Mouse (Mus musculus): ENCODE data around the gene B230217C12Rik. TPM values are rescaled to one million over a fixed set of nuclear protein-coding genes. Genes with fewer than 3 reads are reported as not detected.
A peak's percentile ranks its signal among the peaks of the same experiment; 100 is the strongest.

The B230217C12Rik gene
- polyA plus RNA-seq, 1 experiment from 2014 or later: 4.1 TPM

GRCm38 (mm10) chr11:97813085-97813484 lies 27.5 kb upstream of the B230217C12Rik start:
- Histone ChIP-seq H3K9ac (ENCODE audit: low read depth, low read length) (peak overlapping the region; percentile 59; the same call in 1 of the 2 replicates), H3K27ac (ENCODE audit: low read length) (peak overlapping the region; percentile 89), H3K4me1 (ENCODE audit: control insufficient read depth, insufficient read depth, low read length) (peaks cover 86% of the 10 kb centered on the region), H3K9me3 (ENCODE audit: control insufficient read depth, low read length) (no peaks in the 10 kb centered on the region), H3K36me3 (ENCODE audit: control insufficient read depth, insufficient read depth, low read length) (peaks cover 6% of the 10 kb centered on the region), H3K4me2 (ENCODE audit: low read depth, low read length) (no peak overlapping the region), H3K27me3 (replicated peaks; ENCODE audit: control insufficient read depth, insufficient read depth, low read length) (no peaks in the 10 kb centered on the region), H3K4me3 (ENCODE audit: low read length) (no peak overlapping the region)
- ATAC-seq: peak; percentile 41
- 28% methylated on average over 7 of the region's 7 CpGs for WGBS

GRCm38 (mm10) chr11:97813746-97814515 lies 26.6 kb upstream of the B230217C12Rik start:
- peaks cover 86% of the 10 kb centered on the region for H3K4me1 ChIP-seq (ENCODE audit: control insufficient read depth, insufficient read depth, low read length)
- H3K9ac ChIP-seq (ENCODE audit: low read depth, low read length): no peak overlapping the region
- 66% methylated on average over 17 of the region's 17 CpGs for WGBS
- H3K36me3 ChIP-seq (ENCODE audit: control insufficient read depth, insufficient read depth, low read length): peaks cover 6% of the 10 kb centered on the region
- H3K9me3 ChIP-seq (ENCODE audit: control insufficient read depth, low read length): no peaks in the 10 kb centered on the region
- ATAC-seq: no peak
- no peaks in the 10 kb centered on the region for H3K27me3 ChIP-seq (replicated peaks; ENCODE audit: control insufficient read depth, insufficient read depth, low read length)
- H3K27ac ChIP-seq (ENCODE audit: low read length): peak overlapping the region; percentile 89
- no peak overlapping the region for H3K4me3 ChIP-seq (ENCODE audit: low read length)
- H3K4me2 ChIP-seq (ENCODE audit: low read depth, low read length): no peak overlapping the region

DNA sequence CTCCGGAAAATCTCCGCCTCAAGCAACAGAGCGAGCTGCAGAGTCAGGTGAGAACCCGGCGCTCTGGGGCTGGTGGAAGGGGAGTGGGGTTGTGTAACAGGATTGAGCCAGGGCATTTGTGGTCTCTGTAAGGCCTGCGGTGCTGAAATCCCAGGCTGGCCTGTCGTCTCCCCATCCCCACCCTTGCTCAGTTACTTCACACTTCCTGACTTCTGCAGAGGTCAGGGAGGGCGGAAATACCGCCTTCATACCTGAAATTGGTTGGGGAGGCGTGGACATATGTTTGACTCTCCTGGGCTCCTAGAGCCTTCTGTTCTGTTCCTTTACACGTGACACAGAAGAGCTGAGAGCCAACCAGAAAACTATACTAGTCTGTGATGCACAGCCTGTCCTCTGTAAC lies 24.8 kb upstream of the B230217C12Rik start:
- H3K36me3 ChIP-seq (ENCODE audit: control insufficient read depth, insufficient read depth, low read length): peaks cover 3% of the 10 kb centered on the region

GRCm38 (mm10) chr11:97816176-97816575 lies 24.4 kb upstream of the B230217C12Rik start:
- Histone ChIP-seq H3K4me1 (ENCODE audit: control insufficient read depth, insufficient read depth, low read length) (peaks cover 82% of the 10 kb centered on the region), H3K9ac (ENCODE audit: low read depth, low read length) (no peak overlapping the region), H3K4me2 (ENCODE audit: low read depth, low read length) (no peak overlapping the region), H3K27ac (ENCODE audit: low read length) (peak overlapping the region; percentile 0), H3K36me3 (ENCODE audit: control insufficient read depth, insufficient read depth, low read length) (peaks cover 3% of the 10 kb centered on the region), H3K9me3 (ENCODE audit: control insufficient read depth, low read length) (no peaks in the 10 kb centered on the region), H3K4me3 (ENCODE audit: low read length) (no peak overlapping the region), H3K27me3 (replicated peaks; ENCODE audit: control insufficient read depth, insufficient read depth, low read length) (no peaks in the 10 kb centered on the region)
- WGBS: 64% methylated on average over 5 of the region's 5 CpGs
- no peak for ATAC-seq

More for the DNA sequence above, 24.8 kb upstream of the B230217C12Rik start:
- ATAC-seq: no peak
- H3K9me3 ChIP-seq (ENCODE audit: control insufficient read depth, low read length): no peaks in the 10 kb centered on the region
- peak overlapping the region; percentile 0; the same call in 1 of the 2 replicates for H3K27ac ChIP-seq (ENCODE audit: low read length)
- H3K27me3 ChIP-seq (replicated peaks; ENCODE audit: control insufficient read depth, insufficient read depth, low read length): no peaks in the 10 kb centered on the region
- H3K9ac ChIP-seq (ENCODE audit: low read depth, low read length): no peak overlapping the region
- H3K4me2 ChIP-seq (ENCODE audit: low read depth, low read length): no peak overlapping the region
- peaks cover 82% of the 10 kb centered on the region for H3K4me1 ChIP-seq (ENCODE audit: control insufficient read depth, insufficient read depth, low read length)
- no peak overlapping the region for H3K4me3 ChIP-seq (ENCODE audit: low read length)
- 82% methylated on average over 11 of the region's 11 CpGs for whole genome bisulfite sequencing

GRCm38 (mm10) chr11:97816916-97817315 lies 23.7 kb upstream of the B230217C12Rik start:
- Histone ChIP-seq H3K9me3 (ENCODE audit: control insufficient read depth, low read length) (no peaks in the 10 kb centered on the region), H3K27ac (ENCODE audit: low read length) (peak overlapping the region; percentile 88), H3K27me3 (replicated peaks; ENCODE audit: control insufficient read depth, insufficient read depth, low read length) (no peaks in the 10 kb centered on the region), H3K36me3 (ENCODE audit: control insufficient read depth, insufficient read depth, low read length) (peaks cover 3% of the 10 kb centered on the region), H3K9ac (ENCODE audit: low read depth, low read length) (peak overlapping the region; percentile 51), H3K4me3 (ENCODE audit: low read length) (no peak overlapping the region), H3K4me2 (ENCODE audit: low read depth, low read length) (peak overlapping the region; percentile 16; the same call in 1 of the 2 replicates), H3K4me1 (ENCODE audit: control insufficient read depth, insufficient read depth, low read length) (peaks cover 81% of the 10 kb centered on the region)
- ATAC-seq: no peak
- whole genome bisulfite sequencing: 44% methylated on average over 9 of the region's 9 CpGs

DNA sequence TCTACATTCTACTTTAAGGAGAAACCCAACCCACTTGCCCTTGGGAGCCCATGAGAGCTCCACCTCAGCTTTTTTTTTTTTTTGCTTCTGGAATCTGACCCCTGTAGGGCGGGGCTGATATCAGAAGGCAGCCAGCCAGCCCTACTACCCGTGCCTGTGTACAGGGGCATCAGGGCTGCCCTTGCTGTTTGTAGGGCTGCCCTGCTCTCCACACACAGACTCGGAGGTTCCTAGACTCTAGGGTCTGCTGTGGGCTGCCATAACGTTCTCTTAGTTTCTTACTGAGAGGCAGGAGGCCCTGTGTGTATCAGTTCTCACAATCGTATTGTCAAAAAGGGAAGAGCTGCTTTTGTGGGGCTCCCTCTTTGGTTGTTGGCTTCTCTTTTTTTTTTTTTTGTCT lies 23.2 kb upstream of the B230217C12Rik start:
- Histone ChIP-seq H3K4me3 (ENCODE audit: low read length) (no peak overlapping the region), H3K27ac (ENCODE audit: low read length) (peak overlapping the region; percentile 68), H3K9me3 (ENCODE audit: control insufficient read depth, low read length) (no peaks in the 10 kb centered on the region), H3K27me3 (replicated peaks; ENCODE audit: control insufficient read depth, insufficient read depth, low read length) (no peaks in the 10 kb centered on the region), H3K4me1 (ENCODE audit: control insufficient read depth, insufficient read depth, low read length) (peaks cover 78% of the 10 kb centered on the region), H3K4me2 (ENCODE audit: low read depth, low read length) (peak overlapping the region; percentile 11; the same call in 1 of the 2 replicates), H3K9ac (ENCODE audit: low read depth, low read length) (no peak overlapping the region), H3K36me3 (ENCODE audit: control insufficient read depth, insufficient read depth, low read length) (peaks cover 3% of the 10 kb centered on the region)
- peak; percentile 61 for ATAC-seq
- WGBS: 33% methylated on average over 5 of the region's 5 CpGs

- H3K27me3 ChIP-seq (replicated peaks; ENCODE audit: control insufficient read depth, insufficient read depth, low read length): no peaks in the 10 kb centered on the region
- ATAC-seq: no peak
- peak overlapping the region; percentile 68 for H3K27ac ChIP-seq (ENCODE audit: low read length)
- H3K4me1 ChIP-seq (ENCODE audit: control insufficient read depth, insufficient read depth, low read length): peaks cover 72% of the 10 kb centered on the region
- 52% methylated on average over 6 of the region's 6 CpGs for WGBS
- peak overlapping the region; percentile 41 for H3K9ac ChIP-seq (ENCODE audit: low read depth, low read length)
- no peak overlapping the region for H3K4me2 ChIP-seq (ENCODE audit: low read depth, low read length)
- H3K36me3 ChIP-seq (ENCODE audit: control insufficient read depth, insufficient read depth, low read length): peaks cover 3% of the 10 kb centered on the region
- no peak overlapping the region for H3K4me3 ChIP-seq (ENCODE audit: low read length)
- H3K9me3 ChIP-seq (ENCODE audit: control insufficient read depth, low read length): no peaks in the 10 kb centered on the region
These were observed 22.6 kb upstream of the B230217C12Rik start for GRCm38 (mm10) chr11:97818003-97818402.

DNA sequence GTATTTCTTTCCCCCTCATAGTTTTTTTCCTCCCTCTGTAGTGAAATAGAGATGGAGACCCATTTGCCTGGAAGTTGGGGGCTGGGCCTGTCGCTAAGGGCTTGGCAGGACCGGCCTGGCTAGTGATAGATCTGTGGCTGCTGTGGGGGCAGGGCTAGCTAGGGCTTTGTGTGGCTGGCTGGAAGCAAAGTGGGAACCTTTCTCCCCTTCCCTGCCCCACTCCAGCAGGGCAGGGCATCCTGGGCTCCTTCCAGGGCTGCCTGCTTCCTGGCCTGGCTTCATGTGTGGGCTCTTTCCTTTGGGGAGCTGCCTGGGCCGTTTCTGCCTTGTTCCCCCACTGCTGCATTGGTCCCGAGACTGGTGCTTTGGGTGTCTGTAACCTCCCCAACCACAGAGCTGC lies 22.0 kb upstream of the B230217C12Rik start:
- Histone ChIP-seq H3K4me2 (ENCODE audit: low read depth, low read length) (no peak overlapping the region), H3K9ac (ENCODE audit: low read depth, low read length) (peak overlapping the region; percentile 41), H3K27me3 (replicated peaks; ENCODE audit: control insufficient read depth, insufficient read depth, low read length) (no peaks in the 10 kb centered on the region), H3K27ac (ENCODE audit: low read length) (peak overlapping the region; percentile 68), H3K4me1 (ENCODE audit: control insufficient read depth, insufficient read depth, low read length) (peaks cover 66% of the 10 kb centered on the region), H3K36me3 (ENCODE audit: control insufficient read depth, insufficient read depth, low read length) (peaks cover 6% of the 10 kb centered on the region), H3K4me3 (ENCODE audit: low read length) (no peak overlapping the region), H3K9me3 (ENCODE audit: control insufficient read depth, low read length) (no peaks in the 10 kb centered on the region)
- WGBS: 20% methylated on average over 4 of the region's 4 CpGs
- ATAC-seq: no peak

DNA sequence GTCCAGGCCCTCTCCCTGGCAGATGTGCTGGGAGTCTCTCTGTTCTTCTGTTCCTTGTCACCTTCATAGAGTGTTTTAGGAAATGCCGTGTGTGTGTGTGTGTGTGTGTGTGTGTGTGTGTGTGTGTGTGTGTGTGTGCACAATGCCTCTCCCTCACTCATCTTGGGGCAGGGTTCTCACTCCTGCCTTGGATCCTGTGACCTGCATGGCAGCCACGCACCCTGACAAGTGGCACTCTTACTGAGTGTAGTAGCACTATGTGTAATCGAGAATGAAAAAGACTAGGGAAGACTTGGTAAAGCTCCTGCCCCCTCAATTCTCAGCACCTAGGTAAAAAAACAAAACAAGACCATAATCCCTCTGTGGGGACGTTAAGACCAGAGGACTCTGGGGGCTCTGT lies 21.5 kb upstream of the B230217C12Rik start:
- Histone ChIP-seq H3K27ac (ENCODE audit: low read length) (peak overlapping the region; percentile 68; the same call in 1 of the 2 replicates), H3K4me2 (ENCODE audit: low read depth, low read length) (no peak overlapping the region), H3K9ac (ENCODE audit: low read depth, low read length) (no peak overlapping the region), H3K27me3 (replicated peaks; ENCODE audit: control insufficient read depth, insufficient read depth, low read length) (no peaks in the 10 kb centered on the region), H3K36me3 (ENCODE audit: control insufficient read depth, insufficient read depth, low read length) (peaks cover 6% of the 10 kb centered on the region), H3K9me3 (ENCODE audit: control insufficient read depth, low read length) (no peaks in the 10 kb centered on the region), H3K4me1 (ENCODE audit: control insufficient read depth, insufficient read depth, low read length) (peaks cover 61% of the 10 kb centered on the region), H3K4me3 (ENCODE audit: low read length) (no peak overlapping the region)
- no peak for ATAC-seq
- WGBS: 61% methylated on average over 4 of the region's 4 CpGs
